Mouse (Mus musculus): ENCODE data around the gene Spdef.

DNA sequence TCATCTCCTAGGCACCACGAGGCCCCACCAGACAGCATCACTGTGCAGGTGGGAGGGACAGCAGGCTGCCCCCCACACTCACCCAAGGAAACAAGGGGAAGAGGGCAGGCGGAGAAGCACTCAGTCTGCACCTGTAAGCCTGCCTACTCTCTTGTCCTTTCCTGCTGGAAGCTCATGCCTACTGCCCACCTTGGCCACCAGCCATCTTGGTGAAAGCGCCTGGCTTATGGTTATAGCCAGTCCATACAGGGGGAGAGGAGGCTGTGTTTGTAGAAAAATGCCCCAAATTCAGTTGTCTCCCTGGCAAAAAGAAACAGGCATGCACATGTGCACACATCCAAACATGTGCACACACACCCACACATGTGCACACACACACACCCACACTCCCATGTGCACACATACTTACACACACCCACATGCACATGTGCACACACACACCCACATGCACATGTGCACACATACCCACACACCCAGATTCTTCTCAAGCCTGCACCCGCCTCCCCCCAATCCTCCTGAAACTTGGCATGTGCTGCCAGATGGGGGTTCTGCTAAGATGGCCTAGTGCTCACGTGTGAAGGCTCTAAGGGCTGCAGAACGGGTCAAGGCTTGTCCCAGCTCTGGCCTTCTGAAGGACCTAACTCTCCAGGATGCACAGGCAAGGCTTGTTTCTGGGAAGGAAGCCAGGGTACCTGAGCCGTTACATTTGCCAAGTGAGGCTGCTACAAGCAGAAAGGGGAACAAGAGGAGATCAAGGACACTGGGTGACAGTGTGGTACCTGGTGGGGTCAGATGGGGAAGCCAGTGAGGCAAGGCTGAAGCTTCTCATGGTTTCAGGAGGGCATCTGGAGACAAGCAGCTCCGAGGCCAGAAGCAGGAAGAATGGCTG, 22.8 kb upstream of the Spdef start:
- no peak for TF ChIP-seq GATA1 (IDR thresholded peaks at IDR 0.05; ENCODE audit: borderline replicate concordance, low read length)
- no peak for TF ChIP-seq CTCF (IDR thresholded peaks at IDR 0.05; ENCODE audit: low read depth, low read length)
- TF ChIP-seq POLR2AphosphoS5 (IDR thresholded peaks at IDR 0.05; ENCODE audit: insufficient replicate concordance, low read depth, low read length) = no peak
- TF ChIP-seq GATA2 (IDR thresholded peaks at IDR 0.05; ENCODE audit: borderline replicate concordance, low read depth, low read length) = no peak

Measured in G1E (cell line).